Mouse (Mus musculus) heart, embryonic 16.5 days (tissue): Measurements from ENCODE around the gene Olfr221. TPM values are rescaled to one million over a fixed set of nuclear protein-coding genes. Genes with fewer than 3 reads are reported as not detected.

Experiments used
- ATAC-seq: fragments of 200-750 bp; cut with Nextera tagmentation; replicated peaks from 2 replicates; pipeline ENCODE4 v1.8.0; 2017; ENCODE audit warnings: moderate number of reproducible peaks; ENCODE audit not compliant: insufficient read depth, low FRiP score; ENCODE audit errors: extremely low read depth
- H3K27ac ChIP-seq: fragments of 300-500 bp; sonication (generic); 2 replicates; pipeline ENCODE4 v1.5.1; 2014; ENCODE audit warnings: mild to moderate bottlenecking, low read length, control low read depth, moderate library complexity
- H3K27me3 ChIP-seq: fragments of 300-500 bp; sonication (generic); 2 replicates; pipeline ENCODE4 v1.6.1; 2014; ENCODE audit warnings: low read length, mixed read lengths; ENCODE audit not compliant: control insufficient read depth, insufficient read depth
- H3K36me3 ChIP-seq: fragments of 300-500 bp; sonication (generic); 2 replicates; pipeline ENCODE4 v1.6.1; 2014; ENCODE audit not compliant: control insufficient read depth, insufficient read depth
- H3K4me1 ChIP-seq: fragments of 300-500 bp; sonication (generic); 2 replicates; pipeline ENCODE4 v1.6.1; 2014; ENCODE audit warnings: low read length, mixed read lengths; ENCODE audit not compliant: control insufficient read depth, insufficient read depth
- H3K4me2 ChIP-seq: fragments of 300-500 bp; sonication (generic); 2 replicates; pipeline ENCODE4 v1.6.1; 2014; ENCODE audit warnings: low read depth, mild to moderate bottlenecking, control low read depth, low read length
- H3K4me3 ChIP-seq: fragments of 300-500 bp; sonication (generic); 2 replicates; pipeline ENCODE4 v1.5.1; 2014; ENCODE audit warnings: mild to moderate bottlenecking, control low read depth, low read length
- H3K9ac ChIP-seq: fragments of 300-500 bp; sonication (generic); 2 replicates; pipeline ENCODE4 v1.6.1; 2014; ENCODE audit warnings: low read length, control low read depth
- H3K9me3 ChIP-seq: fragments of 300-500 bp; sonication (generic); replicated peaks from 2 replicates; pipeline ENCODE4 v1.6.1; 2016; ENCODE audit warnings: low read length; ENCODE audit not compliant: control insufficient read depth
- WGBS: fragments of 180-500 bp; shearing (Covaris S2); extraction: QIAGEN DNeasy Blood & Tissue Kit; methylation state at CpG from one replicate; pipeline ENCODE4 v1.1.7; 2014; 5-methylcytosine and 5-hydroxymethylcytosine counted together
- polyA plus RNA-seq: library from polyadenylated mRNA; unstranded; fragments of >200 nt; fragmentation: Nextera tagmentation; extraction: Ambion mirVana; gene quantifications from 2 replicates; pipeline ENCODE4 v1.2.1, GENCODE M21; 2015

Gene Olfr221
- polyA plus RNA-seq, 1 experiment from 2014 or later: not detected

DNA sequence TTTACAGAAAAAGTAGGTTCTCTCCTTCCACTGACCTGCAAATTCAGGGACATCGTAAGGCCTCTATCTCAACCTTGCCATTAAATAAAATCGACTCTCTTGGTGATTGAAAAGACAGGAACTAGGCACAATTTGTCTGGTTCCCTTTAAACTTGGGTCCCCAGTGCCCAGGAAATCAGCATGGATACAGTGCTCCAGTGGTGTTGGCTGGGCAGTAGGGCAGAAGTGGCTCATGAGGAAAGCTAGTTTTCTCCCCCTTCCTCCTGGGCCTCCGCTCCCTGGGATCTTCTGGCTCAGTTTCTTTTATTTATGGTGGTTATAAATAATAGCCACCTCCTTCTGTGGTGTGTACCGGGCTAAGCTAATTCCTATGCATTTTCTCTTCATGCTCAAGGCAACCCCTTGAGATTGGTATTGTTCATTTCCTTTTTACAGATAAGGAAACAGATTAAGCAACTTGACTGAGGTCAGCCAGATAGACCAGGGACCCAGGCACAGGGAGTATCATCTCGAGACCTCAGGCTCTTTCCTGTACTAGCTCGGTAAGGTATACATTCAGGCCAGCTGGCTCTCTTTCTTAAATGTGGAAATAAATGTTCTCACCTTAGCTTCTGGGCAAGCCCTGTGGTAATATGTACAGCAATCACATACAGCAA lies 26.7 kb downstream of the Olfr221 start, which contains the start of gene Tmem253:
TSS of gene Tmem253 (plus strand) at position 214 of the 656 bp plus-strand sequence.
- H3K4me2 ChIP-seq: peak within 1 kb of the TSS; percentile 74
- no peaks in the 10 kb centered on the region for H3K36me3 ChIP-seq
- peak within 1 kb of the TSS; percentile 99 for H3K27ac ChIP-seq
- H3K27me3 ChIP-seq: no peaks in the 10 kb centered on the region
- ATAC-seq: no peak
- peak within 1 kb of the TSS; percentile 79 for H3K9ac ChIP-seq
- 23% methylated on average over 6 of the region's 6 CpGs for WGBS
- H3K4me3 ChIP-seq: peak within 1 kb of the TSS; percentile 70
- no peaks in the 10 kb centered on the region for H3K9me3 ChIP-seq
- H3K4me1 ChIP-seq: peaks cover 41% of the 10 kb centered on the region

- no peaks in the 10 kb centered on the region for H3K36me3 ChIP-seq
- 2% methylated on average over 26 of the region's 28 CpGs for WGBS
- peak; percentile 56 for ATAC-seq
- no peaks in the 10 kb centered on the region for H3K9me3 ChIP-seq
- H3K4me2 ChIP-seq: peak overlapping the region; percentile 74
- peak overlapping the region; percentile 70 for H3K4me3 ChIP-seq
- H3K9ac ChIP-seq: peak overlapping the region; percentile 79
- H3K4me1 ChIP-seq: peaks cover 48% of the 10 kb centered on the region
- no peaks in the 10 kb centered on the region for H3K27me3 ChIP-seq
- H3K27ac ChIP-seq: peak overlapping the region; percentile 99
Measured at GRCm38 (mm10) chr14:52014761-52015311, 27.4 kb downstream of the Olfr221 start.

- Histone ChIP-seq H3K27ac (peak overlapping the region; percentile 99), H3K9me3 (no peaks in the 10 kb centered on the region), H3K4me1 (peaks cover 49% of the 10 kb centered on the region), H3K4me3 (peak overlapping the region; percentile 70), H3K9ac (peak overlapping the region; percentile 79), H3K36me3 (0 out of 2 replicates have a peak, but pooled peaks cover 4% of the 10 kb centered on the region), H3K27me3 (no peaks in the 10 kb centered on the region), H3K4me2 (peak overlapping the region; percentile 74)
- peak; percentile 45 for ATAC-seq
- 3% methylated on average over 14 of the region's 80 CpGs for WGBS
Measured at GRCm38 (mm10) chr14:52014271-52014760, 27.9 kb downstream of the Olfr221 start.

DNA sequence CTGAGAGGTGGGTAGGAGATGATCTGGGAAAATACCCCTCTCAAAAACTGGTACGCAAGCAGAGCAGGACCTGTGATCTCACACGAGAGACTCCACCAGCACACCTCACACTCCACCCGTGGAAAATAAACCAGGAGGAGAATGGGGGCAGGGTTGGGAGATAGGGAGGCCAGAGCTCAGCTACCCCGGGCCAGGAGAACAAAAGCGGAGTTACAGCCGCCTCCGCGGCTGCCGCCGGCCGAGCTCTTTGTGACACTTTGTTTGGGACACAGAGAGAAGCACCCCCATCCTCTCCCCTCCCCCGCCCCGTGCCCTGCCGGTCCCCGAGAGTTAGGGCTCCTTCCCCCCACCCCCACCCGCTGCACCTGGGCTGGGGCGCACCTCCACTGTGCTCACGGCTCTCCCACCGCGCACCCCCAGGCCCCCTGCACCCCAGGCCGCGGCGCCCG lies 28.5 kb downstream of the Olfr221 start:
- peak overlapping the region; percentile 70 for H3K4me3 ChIP-seq
- peak overlapping the region; percentile 79 for H3K9ac ChIP-seq
- ATAC-seq: peak; percentile 43; the same call in 1 of the 2 replicates
- peak overlapping the region; percentile 74 for H3K4me2 ChIP-seq
- H3K4me1 ChIP-seq: peaks cover 45% of the 10 kb centered on the region
- under 1% methylated on average over 21 of the region's 24 CpGs for WGBS
- peak overlapping the region; percentile 99 for H3K27ac ChIP-seq
- H3K36me3 ChIP-seq: 0 out of 2 replicates have a peak, but pooled peaks cover 8% of the 10 kb centered on the region
- H3K9me3 ChIP-seq: no peaks in the 10 kb centered on the region
- H3K27me3 ChIP-seq: no peaks in the 10 kb centered on the region

DNA sequence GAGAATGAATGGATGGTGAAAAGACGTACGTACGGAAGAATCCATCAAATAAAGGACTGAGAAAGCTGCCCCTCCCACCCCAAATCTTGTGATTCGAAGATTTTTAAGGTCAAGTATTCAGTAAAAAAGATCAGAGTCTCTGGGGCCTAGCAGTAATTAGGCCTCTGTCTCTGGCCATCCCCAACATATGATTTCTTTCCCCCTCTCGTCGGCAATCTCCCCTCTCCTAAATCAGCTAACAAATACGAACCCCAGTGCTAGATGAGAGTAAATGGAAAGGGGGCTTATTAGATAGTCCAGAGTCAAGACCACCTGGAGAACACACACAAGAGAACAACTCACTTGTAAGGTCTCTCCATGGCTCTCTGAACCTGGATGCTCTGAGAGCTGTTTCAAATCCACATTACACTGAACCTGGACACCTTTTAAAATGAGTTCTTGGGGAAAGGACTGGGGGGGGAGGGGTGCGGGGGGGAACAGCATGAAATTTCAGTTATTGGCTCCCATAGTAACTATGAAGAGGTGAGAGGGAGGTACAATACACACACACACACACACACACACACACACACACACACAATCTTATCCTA lies 29.1 kb downstream of the Olfr221 start:
- ATAC-seq: no peak
- Histone ChIP-seq H3K4me1 (peaks cover 43% of the 10 kb centered on the region), H3K4me2 (peak overlapping the region; percentile 74), H3K27ac (peak overlapping the region; percentile 99), H3K27me3 (no peaks in the 10 kb centered on the region), H3K36me3 (peaks cover 13% of the 10 kb centered on the region), H3K4me3 (peak overlapping the region; percentile 70), H3K9ac (peak overlapping the region; percentile 79), H3K9me3 (no peaks in the 10 kb centered on the region)
- 70% methylated on average over 8 of the region's 8 CpGs for WGBS

DNA sequence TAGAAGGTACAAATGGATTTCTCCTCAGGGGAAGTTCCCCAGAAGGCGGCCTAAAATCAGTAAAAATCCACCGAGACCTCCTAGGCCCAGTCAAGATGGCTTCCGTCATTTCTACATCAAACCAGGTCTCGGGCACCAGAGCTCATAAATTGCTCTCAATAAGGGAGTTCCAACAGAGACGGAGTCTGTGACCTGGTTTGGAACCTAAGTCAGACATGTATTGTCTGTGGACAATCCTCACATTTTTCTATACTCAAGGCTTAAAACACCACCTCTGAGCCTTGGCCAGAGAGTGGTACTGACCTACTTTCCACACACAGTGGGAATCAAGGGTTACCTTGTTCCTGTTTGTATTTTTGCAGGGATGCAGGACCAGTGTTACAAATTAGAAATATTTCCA lies 29.7 kb downstream of the Olfr221 start:
- H3K27me3 ChIP-seq: no peaks in the 10 kb centered on the region
- 83% methylated on average over 5 of the region's 5 CpGs for WGBS
- H3K9me3 ChIP-seq: no peaks in the 10 kb centered on the region
- peak overlapping the region; percentile 20; the same call in 1 of the 2 replicates for H3K27ac ChIP-seq
- peaks cover 43% of the 10 kb centered on the region for H3K4me1 ChIP-seq
- H3K36me3 ChIP-seq: peaks cover 14% of the 10 kb centered on the region
- no peak overlapping the region for H3K9ac ChIP-seq
- H3K4me3 ChIP-seq: no peak overlapping the region
- ATAC-seq: no peak
- H3K4me2 ChIP-seq: no peak overlapping the region

GRCm38 (mm10) chr14:52012085-52012484 lies 30.2 kb downstream of the Olfr221 start:
- Histone ChIP-seq H3K4me3 (no peak overlapping the region), H3K27me3 (no peaks in the 10 kb centered on the region), H3K36me3 (peaks cover 18% of the 10 kb centered on the region), H3K9ac (no peak overlapping the region), H3K4me1 (peaks cover 43% of the 10 kb centered on the region), H3K9me3 (no peaks in the 10 kb centered on the region), H3K4me2 (no peak overlapping the region), H3K27ac (peak overlapping the region; percentile 20; the same call in 1 of the 2 replicates)
- no peak for ATAC-seq
- WGBS: 72% methylated on average over 4 of the region's 4 CpGs

- Histone ChIP-seq H3K36me3 (peaks cover 22% of the 10 kb centered on the region), H3K4me3 (no peak overlapping the region), H3K27ac (no peak overlapping the region), H3K27me3 (no peaks in the 10 kb centered on the region), H3K4me1 (peaks cover 45% of the 10 kb centered on the region), H3K4me2 (no peak overlapping the region), H3K9ac (no peak overlapping the region), H3K9me3 (no peaks in the 10 kb centered on the region)
- ATAC-seq: no peak
- WGBS: 54% methylated on average over 1 of the region's 1 CpGs
Measured at GRCm38 (mm10) chr14:52011683-52012082, 30.6 kb downstream of the Olfr221 start.
